Mouse (Mus musculus): ENCODE measurements around the gene Tbcb. TPM values are rescaled to one million over a fixed set of nuclear protein-coding genes. Genes with fewer than 3 reads are reported as not detected.
A peak's percentile ranks its signal among the peaks of the same experiment; 100 is the strongest.
"Not testable (repeated sequence)": the region's sequence is repeated elsewhere in the genome, so short reads cannot be mapped to it uniquely, and the experiment has no call there.

The Tbcb gene
- polyA plus RNA-seq, 1 experiment from 2014 or later = 245 TPM

DNA sequence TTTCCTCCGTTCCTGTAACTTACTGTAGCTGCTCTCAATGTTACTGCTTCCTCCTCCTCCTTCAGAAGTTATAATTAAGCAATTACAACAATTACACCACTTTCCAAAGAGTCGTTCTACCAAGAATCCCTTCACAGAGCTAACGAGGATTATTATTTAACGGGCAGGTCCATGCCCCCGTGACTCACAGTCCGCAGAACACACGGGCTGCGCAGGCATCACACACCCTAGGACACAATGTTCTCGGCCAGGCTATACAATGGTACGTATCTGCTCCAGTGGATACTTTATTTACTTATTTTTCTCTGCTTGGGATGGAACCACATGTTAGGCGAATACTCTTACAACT lies 12.1 kb downstream of the Tbcb start:
- no peaks in the 10 kb centered on the region for H3K27me3 ChIP-seq (ENCODE audit: control insufficient read depth, insufficient read depth, low read length)
- ATAC-seq (replicated peaks; ENCODE audit: insufficient number of reproducible peaks, low FRiP score, low TSS enrichment, low read depth) = no peak
- no peak overlapping the region for H3K27ac ChIP-seq (replicated peaks; ENCODE audit: low read depth, low read length)
- peaks cover 4% of the 10 kb centered on the region for H3K36me3 ChIP-seq (replicated peaks; ENCODE audit: control insufficient read depth, insufficient read depth, low read depth, low read length)
- DNase-seq (ENCODE audit: low spot score) = no peak
- H3K4me1 ChIP-seq (ENCODE audit: control insufficient read depth, insufficient read depth, low read length) = 0 out of 2 replicates have a peak, but pooled peaks cover 2% of the 10 kb centered on the region
- H3K4me2 ChIP-seq (ENCODE audit: low read depth, low read length) = peak overlapping the region; percentile 80
- H3K9ac ChIP-seq (replicated peaks; ENCODE audit: low read length) = peak overlapping the region; percentile 64
- H3K4me3 ChIP-seq (ENCODE audit: low read depth, low read length) = peak overlapping the region; percentile 46
- no peaks in the 10 kb centered on the region for H3K9me3 ChIP-seq (replicated peaks; ENCODE audit: control insufficient read depth, low read length)
- 21% methylated on average over 11 of the region's 11 CpGs for WGBS

DNA sequence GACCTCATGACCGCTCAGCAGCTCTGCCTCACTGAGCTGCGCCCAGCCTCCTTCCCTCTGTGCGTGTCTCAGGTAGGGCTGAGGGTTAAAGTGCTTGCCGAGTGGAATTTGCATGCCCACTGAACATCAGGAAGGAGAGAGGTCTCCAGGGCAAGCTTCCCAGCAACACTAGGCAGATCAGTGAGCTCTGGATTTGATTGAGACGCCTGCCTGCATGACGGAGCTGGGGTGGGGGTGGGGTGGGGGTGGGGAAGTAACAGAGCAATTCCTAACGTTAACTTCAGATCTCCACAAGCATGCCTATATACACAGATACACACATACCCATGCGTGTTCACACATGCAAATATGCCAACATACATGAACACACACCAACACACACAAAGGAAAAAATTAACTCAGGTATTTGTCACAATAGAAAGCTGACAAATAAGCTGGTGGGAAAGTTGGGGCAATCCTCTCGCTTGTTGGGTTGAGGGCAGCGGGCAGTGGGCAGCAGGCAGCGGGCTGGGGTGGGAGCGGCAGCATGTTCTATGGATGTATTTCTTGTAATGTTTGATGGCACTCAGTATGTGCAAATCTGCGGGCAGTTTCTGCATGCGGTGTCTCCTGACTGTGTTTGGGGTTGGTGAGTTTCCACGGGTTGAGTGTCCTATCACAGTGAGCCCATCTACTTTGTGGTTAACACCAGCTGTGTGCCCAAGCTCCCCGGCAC lies 12.6 kb downstream of the Tbcb start:
- WGBS = 5% methylated on average over 16 of the region's 16 CpGs
- no peaks in the 10 kb centered on the region for H3K27me3 ChIP-seq (ENCODE audit: control insufficient read depth, insufficient read depth, low read length)
- peak overlapping the region; percentile 46 for H3K4me3 ChIP-seq (ENCODE audit: low read depth, low read length)
- ATAC-seq (replicated peaks; ENCODE audit: insufficient number of reproducible peaks, low FRiP score, low TSS enrichment, low read depth) (0 out of 2 replicates have a peak, but pooled peaks have one; percentile 24), DNase-seq (ENCODE audit: low spot score) (peak; percentile 81)
- H3K4me2 ChIP-seq (ENCODE audit: low read depth, low read length) = peak overlapping the region; percentile 80
- peak overlapping the region; percentile 64 for H3K9ac ChIP-seq (replicated peaks; ENCODE audit: low read length)
- H3K36me3 ChIP-seq (replicated peaks; ENCODE audit: control insufficient read depth, insufficient read depth, low read depth, low read length) = peaks cover 4% of the 10 kb centered on the region
- H3K4me1 ChIP-seq (ENCODE audit: control insufficient read depth, insufficient read depth, low read length) = 0 out of 2 replicates have a peak, but pooled peaks cover 2% of the 10 kb centered on the region
- H3K27ac ChIP-seq (replicated peaks; ENCODE audit: low read depth, low read length) = peak overlapping the region; percentile 41; the same call in 1 of the 2 replicates
- no peaks in the 10 kb centered on the region for H3K9me3 ChIP-seq (replicated peaks; ENCODE audit: control insufficient read depth, low read length)

GRCm38 (mm10) chr7:30217277-30217676 lies 14.8 kb downstream of the Tbcb start:
- whole genome bisulfite sequencing = 74% methylated on average over 2 of the region's 2 CpGs
- Histone ChIP-seq H3K4me2 (ENCODE audit: low read depth, low read length) (no peak overlapping the region), H3K9ac (replicated peaks; ENCODE audit: low read length) (no peak overlapping the region), H3K4me1 (ENCODE audit: control insufficient read depth, insufficient read depth, low read length) (0 out of 2 replicates have a peak, but pooled peaks cover 2% of the 10 kb centered on the region), H3K9me3 (replicated peaks; ENCODE audit: control insufficient read depth, low read length) (no peaks in the 10 kb centered on the region), H3K27ac (replicated peaks; ENCODE audit: low read depth, low read length) (no peak overlapping the region), H3K4me3 (ENCODE audit: low read depth, low read length) (no peak overlapping the region), H3K36me3 (replicated peaks; ENCODE audit: control insufficient read depth, insufficient read depth, low read depth, low read length) (no peaks in the 10 kb centered on the region), H3K27me3 (ENCODE audit: control insufficient read depth, insufficient read depth, low read length) (no peaks in the 10 kb centered on the region)
- DNase-seq (ENCODE audit: low spot score) = no peak
- 0 out of 2 replicates have a peak, but pooled peaks have one; percentile 55 for ATAC-seq (replicated peaks; ENCODE audit: insufficient number of reproducible peaks, low FRiP score, low TSS enrichment, low read depth)

DNA sequence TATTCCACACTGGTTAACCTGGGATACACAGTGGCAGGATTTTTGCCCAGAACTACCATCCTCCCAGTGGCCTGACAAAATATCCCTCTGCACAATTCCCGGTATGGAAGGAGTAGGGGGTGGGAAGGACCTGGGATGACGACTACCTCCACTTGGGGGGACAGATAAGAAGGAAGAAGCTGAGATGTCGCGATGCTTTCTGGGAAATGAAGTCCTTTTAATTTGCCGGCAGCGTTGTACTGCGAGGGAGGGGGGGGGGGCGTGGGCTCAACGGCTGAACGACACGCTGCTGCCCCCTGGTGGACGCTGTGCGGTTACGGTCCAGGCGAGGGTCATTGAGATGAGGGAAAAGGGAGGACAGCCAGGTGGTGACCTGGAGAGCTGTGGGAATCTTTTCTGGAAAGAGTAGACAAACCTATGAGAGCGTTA lies 15.3 kb downstream of the Tbcb start:
- Histone ChIP-seq H3K36me3 (replicated peaks; ENCODE audit: control insufficient read depth, insufficient read depth, low read depth, low read length) (no peaks in the 10 kb centered on the region), H3K4me1 (ENCODE audit: control insufficient read depth, insufficient read depth, low read length) (0 out of 2 replicates have a peak, but pooled peaks cover 2% of the 10 kb centered on the region), H3K27ac (replicated peaks; ENCODE audit: low read depth, low read length) (no peak overlapping the region), H3K4me3 (ENCODE audit: low read depth, low read length) (no peak overlapping the region), H3K27me3 (ENCODE audit: control insufficient read depth, insufficient read depth, low read length) (no peaks in the 10 kb centered on the region), H3K9me3 (replicated peaks; ENCODE audit: control insufficient read depth, low read length) (no peaks in the 10 kb centered on the region), H3K9ac (replicated peaks; ENCODE audit: low read length) (peak overlapping the region; percentile 32; the same call in 1 of the 2 replicates), H3K4me2 (ENCODE audit: low read depth, low read length) (peak overlapping the region; percentile 23)
- DNase-seq (ENCODE audit: low spot score) (peak; percentile 95), ATAC-seq (replicated peaks; ENCODE audit: insufficient number of reproducible peaks, low FRiP score, low TSS enrichment, low read depth) (peak; percentile 61)
- WGBS = under 1% methylated on average over 16 of the region's 16 CpGs

- no peak for ATAC-seq (replicated peaks; ENCODE audit: insufficient number of reproducible peaks, low FRiP score, low TSS enrichment, low read depth)
- DNase-seq (ENCODE audit: low spot score) = no peak
- H3K4me1 ChIP-seq (ENCODE audit: control insufficient read depth, insufficient read depth, low read length) = 0 out of 2 replicates have a peak, but pooled peaks cover 2% of the 10 kb centered on the region
- 82% methylated on average over 3 of the region's 3 CpGs for WGBS
- H3K9me3 ChIP-seq (replicated peaks; ENCODE audit: control insufficient read depth, low read length) = no peaks in the 10 kb centered on the region
- H3K4me2 ChIP-seq (ENCODE audit: low read depth, low read length) = no peak overlapping the region
- no peak overlapping the region for H3K9ac ChIP-seq (replicated peaks; ENCODE audit: low read length)
- H3K36me3 ChIP-seq (replicated peaks; ENCODE audit: control insufficient read depth, insufficient read depth, low read depth, low read length) = no peaks in the 10 kb centered on the region
- H3K4me3 ChIP-seq (ENCODE audit: low read depth, low read length) = no peak overlapping the region
- no peaks in the 10 kb centered on the region for H3K27me3 ChIP-seq (ENCODE audit: control insufficient read depth, insufficient read depth, low read length)
- no peak overlapping the region for H3K27ac ChIP-seq (replicated peaks; ENCODE audit: low read depth, low read length)
These were observed 16.2 kb downstream of the Tbcb start for GRCm38 (mm10) chr7:30215875-30216274.

GRCm38 (mm10) chr7:30213881-30214280 lies 18.2 kb downstream of the Tbcb start:
- Histone ChIP-seq H3K36me3 (replicated peaks; ENCODE audit: control insufficient read depth, insufficient read depth, low read depth, low read length) (no peaks in the 10 kb centered on the region), H3K27me3 (ENCODE audit: control insufficient read depth, insufficient read depth, low read length) (no peaks in the 10 kb centered on the region), H3K4me2 (ENCODE audit: low read depth, low read length) (no peak overlapping the region), H3K9ac (replicated peaks; ENCODE audit: low read length) (no peak overlapping the region), H3K9me3 (replicated peaks; ENCODE audit: control insufficient read depth, low read length) (no peaks in the 10 kb centered on the region), H3K4me3 (ENCODE audit: low read depth, low read length) (no peak overlapping the region), H3K4me1 (ENCODE audit: control insufficient read depth, insufficient read depth, low read length) (0 out of 2 replicates have a peak, but pooled peaks cover under 1% of the 10 kb centered on the region), H3K27ac (replicated peaks; ENCODE audit: low read depth, low read length) (no peak overlapping the region)
- WGBS = 96% methylated on average over 3 of the region's 3 CpGs
- ATAC-seq (replicated peaks; ENCODE audit: insufficient number of reproducible peaks, low FRiP score, low TSS enrichment, low read depth) (no peak), DNase-seq (ENCODE audit: low spot score) (no peak)

DNA sequence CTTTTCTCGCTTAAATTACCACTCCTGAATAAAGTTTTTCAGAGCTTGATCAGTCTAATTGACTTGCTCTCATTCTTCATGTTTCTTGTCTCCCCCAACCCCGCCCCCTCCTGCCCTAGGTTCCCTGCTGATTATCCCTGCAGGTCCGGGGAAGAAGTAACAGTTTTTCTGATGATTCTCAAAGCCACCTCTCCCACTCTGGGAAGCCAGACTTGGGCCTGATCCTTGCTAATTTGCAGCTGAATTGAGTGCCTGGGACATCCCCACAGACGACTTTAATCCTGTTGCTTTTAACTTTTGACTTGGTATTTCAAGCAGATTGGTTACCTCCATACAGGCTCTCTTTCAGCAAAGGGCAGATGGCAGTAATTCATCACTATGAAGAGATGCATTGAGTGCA lies 21.0 kb downstream of the Tbcb start:
- H3K4me2 ChIP-seq (ENCODE audit: low read depth, low read length) = no peak overlapping the region
- no peak overlapping the region for H3K27ac ChIP-seq (replicated peaks; ENCODE audit: low read depth, low read length)
- no peaks in the 10 kb centered on the region for H3K27me3 ChIP-seq (ENCODE audit: control insufficient read depth, insufficient read depth, low read length)
- H3K36me3 ChIP-seq (replicated peaks; ENCODE audit: control insufficient read depth, insufficient read depth, low read depth, low read length) = no peaks in the 10 kb centered on the region
- 24% methylated on average over 4 of the region's 4 CpGs for WGBS
- no peaks in the 10 kb centered on the region for H3K9me3 ChIP-seq (replicated peaks; ENCODE audit: control insufficient read depth, low read length)
- H3K9ac ChIP-seq (replicated peaks; ENCODE audit: low read length) = no peak overlapping the region
- no peaks in the 10 kb centered on the region for H3K4me1 ChIP-seq (ENCODE audit: control insufficient read depth, insufficient read depth, low read length)
- DNase-seq (ENCODE audit: low spot score) (no peak), ATAC-seq (replicated peaks; ENCODE audit: insufficient number of reproducible peaks, low FRiP score, low TSS enrichment, low read depth) (no peak)
- H3K4me3 ChIP-seq (ENCODE audit: low read depth, low read length) = no peak overlapping the region

GRCm38 (mm10) chr7:30206364-30206763 lies 25.7 kb downstream of the Tbcb start:
- 58% methylated on average over 5 of the region's 5 CpGs for WGBS
- H3K4me2 ChIP-seq (ENCODE audit: low read depth, low read length); H3K27me3 ChIP-seq (ENCODE audit: control insufficient read depth, insufficient read depth, low read length); H3K36me3 ChIP-seq (replicated peaks; ENCODE audit: control insufficient read depth, insufficient read depth, low read depth, low read length); ATAC-seq (replicated peaks; ENCODE audit: insufficient number of reproducible peaks, low FRiP score, low TSS enrichment, low read depth); H3K4me3 ChIP-seq (ENCODE audit: low read depth, low read length); H3K9me3 ChIP-seq (replicated peaks; ENCODE audit: control insufficient read depth, low read length); DNase-seq (ENCODE audit: low spot score); H3K27ac ChIP-seq (replicated peaks; ENCODE audit: low read depth, low read length); H3K4me1 ChIP-seq (ENCODE audit: control insufficient read depth, insufficient read depth, low read length); H3K9ac ChIP-seq (replicated peaks; ENCODE audit: low read length): not testable (repeated sequence)
